Mouse (Mus musculus) neural tube, embryonic 11.5 days (tissue): Measurements from ENCODE around the gene Crygn. TPM values are rescaled to one million over a fixed set of nuclear protein-coding genes. Genes with fewer than 3 reads are reported as not detected.
"Not testable (repeated sequence)": the region's sequence is repeated elsewhere in the genome, so short reads cannot be mapped to it uniquely, and the experiment has no call there.

Experiments used
- ATAC-seq: fragments of 200-750 bp; cut with Nextera tagmentation; 2 replicates; pipeline ENCODE4 v1.8.0; 2017; ENCODE audit warnings: moderate number of reproducible peaks, mild to moderate bottlenecking, moderate TSS enrichment, moderate library complexity; ENCODE audit not compliant: insufficient read depth, low FRiP score, low TSS enrichment
- DNase-seq: peaks from one replicate; pipeline ENCODE4 v3.0.0-alpha.2; 2015; ENCODE audit warnings: low spot score
- H3K27ac ChIP-seq: fragments of 300-500 bp; sonication (generic); 2 replicates; pipeline ENCODE4 v1.5.1; 2014; ENCODE audit warnings: low read depth, mild to moderate bottlenecking, low read length
- H3K27me3 ChIP-seq: fragments of 300-500 bp; sonication (generic); 2 replicates; pipeline ENCODE4 v1.6.1; 2014; ENCODE audit warnings: mild to moderate bottlenecking, low read length, mixed read lengths; ENCODE audit not compliant: control insufficient read depth, insufficient read depth
- H3K36me3 ChIP-seq: fragments of 300-500 bp; sonication (generic); 2 replicates; pipeline ENCODE4 v1.6.1; 2014; ENCODE audit warnings: mild to moderate bottlenecking, low read length, moderate library complexity, mixed read lengths; ENCODE audit not compliant: control insufficient read depth, insufficient read depth
- H3K4me1 ChIP-seq: fragments of 300-500 bp; sonication (generic); 2 replicates; pipeline ENCODE4 v1.6.1; 2014; ENCODE audit warnings: low read length, mixed read lengths; ENCODE audit not compliant: control insufficient read depth, insufficient read depth
- H3K4me2 ChIP-seq: fragments of 300-500 bp; sonication (generic); 2 replicates; pipeline ENCODE4 v1.6.1; 2014; ENCODE audit warnings: low read depth, mild to moderate bottlenecking, moderate library complexity
- H3K4me3 ChIP-seq: fragments of 300-500 bp; sonication (generic); 2 replicates; pipeline ENCODE4 v1.5.1; 2014; ENCODE audit warnings: low read depth, low read length
- H3K9ac ChIP-seq: fragments of 300-500 bp; sonication (generic); 2 replicates; pipeline ENCODE4 v1.6.1; 2014; ENCODE audit warnings: mild to moderate bottlenecking, low read length
- H3K9me3 ChIP-seq: fragments of 300-500 bp; sonication (generic); 2 replicates; pipeline ENCODE4 v1.6.1; 2016; ENCODE audit warnings: low read length; ENCODE audit not compliant: control insufficient read depth
- WGBS: fragments of 180-500 bp; shearing (Covaris S2); extraction: QIAGEN DNeasy Blood & Tissue Kit; methylation state at CpG from one replicate; pipeline ENCODE4 v1.1.7; 2014; 5-methylcytosine and 5-hydroxymethylcytosine counted together
- polyA plus RNA-seq: library from polyadenylated mRNA; unstranded; fragments of >200 nt; fragmentation: Nextera tagmentation; extraction: Ambion mirVana; gene quantifications from 2 replicates; pipeline ENCODE4 v1.2.1, GENCODE M21; 2014

Crygn gene
- polyA plus RNA-seq, 1 experiment from 2014 or later = not detected

- WGBS = 27% methylated on average over 5 of the region's 5 CpGs
- Histone ChIP-seq H3K36me3 (no peaks in the 10 kb centered on the region), H3K9ac (no peak overlapping the region), H3K27ac (no peak overlapping the region), H3K9me3 (no peaks in the 10 kb centered on the region), H3K4me2 (no peak overlapping the region), H3K4me3 (no peak overlapping the region), H3K4me1 (no peaks in the 10 kb centered on the region), H3K27me3 (no peaks in the 10 kb centered on the region)
- DNase-seq (no peak), ATAC-seq (no peak)
Measured at GRCm38 (mm10) chr5:24781048-24781447, 23.2 kb upstream of the Crygn start.

- no peak overlapping the region for H3K27ac ChIP-seq
- no peaks in the 10 kb centered on the region for H3K36me3 ChIP-seq
- no peaks in the 10 kb centered on the region for H3K4me1 ChIP-seq
- H3K4me3 ChIP-seq = no peak overlapping the region
- no peaks in the 10 kb centered on the region for H3K9me3 ChIP-seq
- no peaks in the 10 kb centered on the region for H3K27me3 ChIP-seq
- no peak for DNase-seq
- ATAC-seq = no peak
- no peak overlapping the region for H3K4me2 ChIP-seq
- 53% methylated on average over 15 of the region's 15 CpGs for WGBS
- H3K9ac ChIP-seq = no peak overlapping the region
Measured at GRCm38 (mm10) chr5:24779881-24780512, 22.2 kb upstream of the Crygn start.

GRCm38 (mm10) chr5:24779321-24779720, 21.5 kb upstream of the Crygn start:
- H3K4me1 ChIP-seq = no peaks in the 10 kb centered on the region
- ATAC-seq (no peak), DNase-seq (no peak)
- H3K36me3 ChIP-seq = no peaks in the 10 kb centered on the region
- no peaks in the 10 kb centered on the region for H3K9me3 ChIP-seq
- no peak overlapping the region for H3K4me3 ChIP-seq
- H3K4me2 ChIP-seq = no peak overlapping the region
- no peak overlapping the region for H3K9ac ChIP-seq
- H3K27me3 ChIP-seq = no peaks in the 10 kb centered on the region
- no peak overlapping the region for H3K27ac ChIP-seq

GRCm38 (mm10) chr5:24778843-24779140, 21.0 kb upstream of the Crygn start:
- DNase-seq = no peak
- Histone ChIP-seq H3K36me3 (no peaks in the 10 kb centered on the region), H3K4me1 (no peaks in the 10 kb centered on the region), H3K4me3 (no peak overlapping the region), H3K9me3 (no peaks in the 10 kb centered on the region), H3K4me2 (peak overlapping the region; percentile 26; the same call in 1 of the 2 replicates), H3K9ac (no peak overlapping the region), H3K27ac (no peak overlapping the region), H3K27me3 (no peaks in the 10 kb centered on the region)
- ATAC-seq = no peak
- 41% methylated on average over 13 of the region's 13 CpGs for WGBS

GRCm38 (mm10) chr5:24778082-24778842, 20.5 kb upstream of the Crygn start:
- ATAC-seq (no peak), DNase-seq (no peak)
- no peak overlapping the region for H3K4me3 ChIP-seq
- no peak overlapping the region for H3K27ac ChIP-seq
- 22% methylated on average over 17 of the region's 17 CpGs for whole genome bisulfite sequencing
- no peaks in the 10 kb centered on the region for H3K27me3 ChIP-seq
- no peaks in the 10 kb centered on the region for H3K4me1 ChIP-seq
- H3K4me2 ChIP-seq = peak overlapping the region; percentile 26; the same call in 1 of the 2 replicates
- H3K36me3 ChIP-seq = no peaks in the 10 kb centered on the region
- H3K9me3 ChIP-seq = no peaks in the 10 kb centered on the region
- no peak overlapping the region for H3K9ac ChIP-seq

- H3K4me1 ChIP-seq = no peaks in the 10 kb centered on the region
- 56% methylated on average over 4 of the region's 4 CpGs for WGBS
- DNase-seq (no peak), ATAC-seq (no peak)
- no peak overlapping the region for H3K4me3 ChIP-seq
- H3K27ac ChIP-seq = no peak overlapping the region
- no peaks in the 10 kb centered on the region for H3K9me3 ChIP-seq
- H3K9ac ChIP-seq = no peak overlapping the region
- no peak overlapping the region for H3K4me2 ChIP-seq
- no peaks in the 10 kb centered on the region for H3K36me3 ChIP-seq
- no peaks in the 10 kb centered on the region for H3K27me3 ChIP-seq
Measured at GRCm38 (mm10) chr5:24776681-24777080, 18.9 kb upstream of the Crygn start.

GRCm38 (mm10) chr5:24774549-24774948, 16.7 kb upstream of the Crygn start:
- H3K36me3 ChIP-seq, H3K4me2 ChIP-seq, H3K4me1 ChIP-seq, DNase-seq, H3K9me3 ChIP-seq, H3K27ac ChIP-seq, H3K27me3 ChIP-seq, H3K4me3 ChIP-seq, ATAC-seq, H3K9ac ChIP-seq: not testable (repeated sequence)
- WGBS = 94% methylated on average over 16 of the region's 16 CpGs

- Histone ChIP-seq H3K27ac (no peak overlapping the region), H3K9ac (no peak overlapping the region), H3K4me2 (no peak overlapping the region), H3K4me3 (no peak overlapping the region), H3K27me3 (no peaks in the 10 kb centered on the region), H3K4me1 (peaks cover 2% of the 10 kb centered on the region; the same call in 1 of the 2 replicates), H3K9me3 (no peaks in the 10 kb centered on the region), H3K36me3 (no peaks in the 10 kb centered on the region)
- 71% methylated on average over 3 of the region's 3 CpGs for WGBS
- ATAC-seq (no peak), DNase-seq (peak; percentile 2)
Measured at GRCm38 (mm10) chr5:24756931-24757330, 877 bp downstream of the Crygn start.

GRCm38 (mm10) chr5:24752175-24752498, 5.7 kb downstream of the Crygn start:
- WGBS = 6% methylated on average over 2 of the region's 2 CpGs
- H3K9me3 ChIP-seq = no peaks in the 10 kb centered on the region
- DNase-seq (peak; percentile 44), ATAC-seq (no peak)
- no peaks in the 10 kb centered on the region for H3K36me3 ChIP-seq
- H3K9ac ChIP-seq = no peak overlapping the region
- H3K4me2 ChIP-seq = peak overlapping the region; percentile 91
- no peaks in the 10 kb centered on the region for H3K27me3 ChIP-seq
- H3K4me3 ChIP-seq = no peak overlapping the region
- no peak overlapping the region for H3K27ac ChIP-seq
- peaks cover 12% of the 10 kb centered on the region for H3K4me1 ChIP-seq
